ENCODE assay signal across 16 mouse cellular contexts in the genomic region with DNA sequence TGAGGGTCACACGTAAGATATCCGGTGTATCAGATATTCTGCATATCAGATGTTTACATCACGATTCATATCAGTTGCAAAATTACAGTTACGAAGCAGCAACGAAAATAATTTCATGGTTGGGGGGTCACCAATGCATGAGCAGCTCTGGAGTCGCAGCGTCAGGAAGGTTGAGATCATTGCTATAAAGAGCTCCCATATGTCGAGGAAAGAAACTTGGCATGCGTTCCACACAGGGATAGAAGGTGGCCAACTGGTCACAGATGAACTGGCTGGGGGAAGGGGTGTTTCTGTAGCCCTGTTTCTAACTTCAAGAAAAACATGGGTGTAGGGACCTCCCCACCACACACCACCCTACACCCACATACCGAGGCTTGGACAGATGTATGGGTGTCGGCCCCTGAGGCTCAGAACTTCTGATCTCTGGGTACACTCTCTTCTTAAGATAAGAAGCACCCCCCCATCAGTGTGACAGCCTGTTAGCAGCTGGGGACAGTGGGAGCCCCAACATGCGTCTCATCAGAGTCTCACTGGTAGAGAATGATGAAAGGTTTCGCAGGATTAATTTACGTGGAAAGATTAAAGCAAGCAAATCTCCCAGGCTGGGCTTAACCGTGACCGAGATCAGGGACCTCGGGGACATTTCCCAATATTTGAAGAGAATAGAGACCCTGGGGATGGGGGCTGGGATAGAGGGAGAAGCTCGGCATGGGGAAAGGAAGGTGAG. TPM values are rescaled to one million over a fixed set of nuclear protein-coding genes. Genes with fewer than 3 reads are reported as not detected.
DNase-seq lines count a peak whose midpoint lies in the region; ATAC-seq lines count a peak whose summit lies in the region.
"Had no signal": no experiment of that assay in that cellular context is flagged by ENCODE, and none has a peak within 500 bp of the region (broad histone marks: within the 10 kb centered on the region; RNA-seq: fewer than 3 reads in every experiment).

No protein-coding gene starts in this region.

- H3K9me3 ChIP-seq in hindbrain, embryonic 13.5 days = no peaks in the 10 kb centered on the region
- no peaks in the 10 kb centered on the region for H3K9me3 ChIP-seq in hindbrain, embryonic 12.5 days (replicated peaks)
- no peaks in the 10 kb centered on the region for H3K9me3 ChIP-seq in midbrain, embryonic 15.5 days
- H3K9me3 ChIP-seq in midbrain, embryonic 13.5 days = no peaks in the 10 kb centered on the region
- H3K9me3 ChIP-seq: limb, embryonic 13.5 days had no signal

- H3K27me3 ChIP-seq in hindbrain, embryonic 13.5 days = 0 out of 2 replicates have a peak, but pooled peaks cover 2% of the 10 kb centered on the region
- no peaks in the 10 kb centered on the region for H3K27me3 ChIP-seq in hindbrain, embryonic 12.5 days
- no peaks in the 10 kb centered on the region for H3K27me3 ChIP-seq in midbrain, embryonic 15.5 days (replicated peaks)
- 0 out of 2 replicates have a peak, but pooled peaks cover 2% of the 10 kb centered on the region for H3K27me3 ChIP-seq in midbrain, embryonic 13.5 days

- DNase-seq in cerebellum, postnatal 10 days = peak; percentile 94 to 96
- no peak for DNase-seq in heart, adult 18-20 months
- DNase-seq: adrenal gland, adult 2 months; B cell, adult 2 months; gastrocnemius, postnatal 25 days; heart, postnatal 36 days; kidney, adult 18-20 months; kidney, postnatal 36 days had no signal

- ATAC-seq in hindbrain, embryonic 13.5 days (ENCODE audit: low FRiP score) = no peak
- no peak for ATAC-seq in hindbrain, embryonic 12.5 days (ENCODE audit: low FRiP score)
- no peak for ATAC-seq in midbrain, embryonic 15.5 days (replicated peaks)
- no peak for ATAC-seq in midbrain, embryonic 13.5 days
- ATAC-seq in erythroblast, adult 5-6 weeks (replicated peaks; ENCODE audit: low FRiP score, poor library complexity, severe bottlenecking) = no peak

- H3K36me3 ChIP-seq in hindbrain, embryonic 13.5 days = no peaks in the 10 kb centered on the region
- H3K36me3 ChIP-seq in hindbrain, embryonic 12.5 days = no peaks in the 10 kb centered on the region
- H3K36me3 ChIP-seq in midbrain, embryonic 15.5 days (replicated peaks) = no peaks in the 10 kb centered on the region
- no peaks in the 10 kb centered on the region for H3K36me3 ChIP-seq in midbrain, embryonic 13.5 days
- H3K36me3 ChIP-seq: limb, embryonic 13.5 days had no signal

- 78% methylated on average over 18 of the region's 18 CpGs for WGBS in hindbrain, embryonic 13.5 days
- WGBS in hindbrain, embryonic 12.5 days = 87% methylated on average over 18 of the region's 18 CpGs
- WGBS in midbrain, embryonic 15.5 days = 61% methylated on average over 18 of the region's 18 CpGs
- WGBS in midbrain, embryonic 13.5 days = 71% methylated on average over 18 of the region's 18 CpGs

- peak overlapping the region; percentile 23; the same call in 1 of the 2 replicates for H3K27ac ChIP-seq in hindbrain, embryonic 13.5 days
- no peak overlapping the region for H3K27ac ChIP-seq in hindbrain, embryonic 12.5 days
- peak overlapping the region; percentile 21; the same call in 1 of the 2 replicates for H3K27ac ChIP-seq in midbrain, embryonic 15.5 days
- H3K27ac ChIP-seq in midbrain, embryonic 13.5 days = no peak overlapping the region
- H3K27ac ChIP-seq: limb, embryonic 13.5 days had no signal

- H3K4me2 ChIP-seq in hindbrain, embryonic 13.5 days = no peak overlapping the region
- no peak overlapping the region for H3K4me2 ChIP-seq in hindbrain, embryonic 12.5 days (replicated peaks)
- H3K4me2 ChIP-seq in midbrain, embryonic 15.5 days = no peak overlapping the region
- H3K4me2 ChIP-seq in midbrain, embryonic 13.5 days (replicated peaks) = no peak overlapping the region
- H3K4me2 ChIP-seq: heart, embryonic 11.5 days; limb, embryonic 13.5 days had no signal

- no peak overlapping the region for H3K4me3 ChIP-seq in hindbrain, embryonic 13.5 days
- no peak overlapping the region for H3K4me3 ChIP-seq in hindbrain, embryonic 12.5 days
- no peak overlapping the region for H3K4me3 ChIP-seq in midbrain, embryonic 15.5 days
- H3K4me3 ChIP-seq in midbrain, embryonic 13.5 days (replicated peaks) = no peak overlapping the region
- H3K4me3 ChIP-seq: limb, embryonic 13.5 days had no signal

- H3K9ac ChIP-seq in hindbrain, embryonic 13.5 days = no peak overlapping the region
- H3K9ac ChIP-seq in hindbrain, embryonic 12.5 days = no peak overlapping the region
- H3K9ac ChIP-seq in midbrain, embryonic 15.5 days = no peak overlapping the region
- no peak overlapping the region for H3K9ac ChIP-seq in midbrain, embryonic 13.5 days (replicated peaks)
- H3K9ac ChIP-seq: limb, embryonic 13.5 days had no signal

- H3K4me1 ChIP-seq in hindbrain, embryonic 13.5 days (replicated peaks) = peaks cover 37% of the 10 kb centered on the region
- peaks cover 14% of the 10 kb centered on the region for H3K4me1 ChIP-seq in hindbrain, embryonic 12.5 days
- H3K4me1 ChIP-seq in midbrain, embryonic 15.5 days = peaks cover 35% of the 10 kb centered on the region
- H3K4me1 ChIP-seq in midbrain, embryonic 13.5 days (replicated peaks) = peaks cover 54% of the 10 kb centered on the region
- H3K4me1 ChIP-seq: limb, embryonic 13.5 days had no signal

RNA-seq across cellular contexts. Expression of a gene that starts 54.1 kb away (rescaled TPM):
- 45.4 and 46.4 TPM in 2 replicates for polyA plus RNA-seq in hindbrain, embryonic 13.5 days (2015; fragmentation: Nextera tagmentation; extraction: Ambion mirVana)
- polyA plus RNA-seq in hindbrain, embryonic 12.5 days (2016; fragmentation: Nextera tagmentation; extraction: Ambion mirVana) = 14.7 and 15.0 TPM in 2 replicates
- polyA plus RNA-seq in midbrain, embryonic 15.5 days (2015; fragmentation: Nextera tagmentation; extraction: Ambion mirVana) = 93.1 and 96.3 TPM in 2 replicates
- 57.0 and 58.9 TPM in 2 replicates for polyA plus RNA-seq in midbrain, embryonic 13.5 days (2015; fragmentation: Nextera tagmentation; extraction: Ambion mirVana)
- total RNA-seq in erythroblast, adult 5-6 weeks (2015; ENCODE audit: low replicate concordance) = not detected in 2 replicates
- not detected in 2 replicates for total RNA-seq in erythroblast, adult 5-6 weeks (2017; ENCODE audit: low replicate concordance)
- total RNA-seq in heart, adult 18-20 months (2021) = under 1 TPM; 0.17 to 0.33 TPM
- total RNA-seq: megakaryocyte, adult 5-6 weeks had no signal

Comparison
In these comparisons a context has a peak if more than half of its experiments do, and no peak if none do; other contexts are left out.
1. H3K27ac ChIP-seq: peak in hindbrain, embryonic 13.5 days (single experiment) and midbrain, embryonic 15.5 days (single experiment); none in hindbrain, embryonic 12.5 days (single experiment) and midbrain, embryonic 13.5 days (single experiment).
2. DNase-seq: peak in cerebellum, postnatal 10 days (2 of 2); none in heart, adult 18-20 months (0 of 2).